Mouse (Mus musculus) liver, adult 2 months (tissue): Measurements from ENCODE around the gene Gm45711. TPM values are rescaled to one million over a fixed set of nuclear protein-coding genes. Genes with fewer than 3 reads are reported as not detected.
A peak's percentile ranks its signal among the peaks of the same experiment; 100 is the strongest.

Source experiments
- DNase-seq: peaks from one replicate; pipeline ENCODE4 v3.0.0-alpha.2; 2011; ENCODE audit warnings: low read depth, low spot score; ENCODE audit errors: extremely low read depth
- H3K27ac ChIP-seq: fragments of 200-500 bp; replicated peaks from 2 replicates; pipeline ENCODE4 v1.5.1; 2012; ENCODE audit warnings: low read depth, mild to moderate bottlenecking, control low read depth, inconsistent platforms, low read length; ENCODE audit not compliant: insufficient read depth
- H3K27me3 ChIP-seq: fragments of 200-500 bp; 2 replicates; pipeline ENCODE4 v1.6.1; 2012; ENCODE audit warnings: mild to moderate bottlenecking, moderate library complexity, low read length, inconsistent platforms; ENCODE audit not compliant: control insufficient read depth, insufficient read depth
- H3K36me3 ChIP-seq: fragments of 200-500 bp; 2 replicates; pipeline ENCODE4 v1.6.1; 2012; ENCODE audit warnings: low read length, inconsistent platforms; ENCODE audit not compliant: control insufficient read depth, insufficient read depth
- H3K4me1 ChIP-seq: fragments of 200-500 bp; 2 replicates; pipeline ENCODE4 v1.6.1; 2011; ENCODE audit warnings: low read length; ENCODE audit not compliant: control insufficient read depth, insufficient read depth
- H3K4me3 ChIP-seq: fragments of 200-500 bp; 2 replicates; pipeline ENCODE4 v1.5.1; 2011; ENCODE audit warnings: low read depth, mild to moderate bottlenecking, control low read depth, low read length, moderate library complexity; ENCODE audit not compliant: insufficient read depth
- H3K79me2 ChIP-seq: fragments of 200-500 bp; 2 replicates; pipeline ENCODE4 v1.6.1; 2012; ENCODE audit warnings: inconsistent platforms, mild to moderate bottlenecking, low read length, moderate library complexity; ENCODE audit not compliant: control insufficient read depth, insufficient read depth
- H3K9ac ChIP-seq: fragments of 200-500 bp; 2 replicates; pipeline ENCODE4 v1.6.1; 2012; ENCODE audit warnings: low read depth, mild to moderate bottlenecking, control low read depth, inconsistent platforms, low read length
- CTCF ChIP-seq: fragments of 200-500 bp; IDR thresholded peaks from 2 replicates; pipeline ENCODE4 v1.5.1; 2011; ENCODE audit warnings: low read depth, low read length, control low read depth
- POLR2A ChIP-seq: fragments of 200-500 bp; IDR thresholded peaks from 2 replicates; pipeline ENCODE4 v1.6.1; 2011; ENCODE audit warnings: low read length, control low read depth; ENCODE audit not compliant: insufficient read depth; ENCODE audit errors: extremely low read depth
- WGBS: fragments of 180-500 bp; shearing (Covaris S2); methylation state at CpG from one replicate; pipeline ENCODE4 v1.1.7; 2018; 5-methylcytosine and 5-hydroxymethylcytosine counted together
- polyA plus RNA-seq: library from polyadenylated mRNA; depleted of rRNA; stranded (reverse); fragments of >200 nt; gene quantifications from 2 replicates; pipeline ENCODE4 v1.2.3, GENCODE M21; 2012; rRNA removed
- total RNA-seq: library from RNA; depleted of rRNA; stranded (reverse); fragments of >200 nt; gene quantifications from 2 replicates; pipeline ENCODE4 v1.2.3, GENCODE M21; 2014; rRNA removed

Gene Gm45711
- total and polyA plus RNA-seq, 2 experiments: not detected

GRCm38 (mm10) chr8:104246621-104247020, 63.3 kb downstream of the Gm45711 start:
- H3K27ac ChIP-seq: no peak overlapping the region
- no peak for TF ChIP-seq CTCF
- TF ChIP-seq POLR2A: no peak
- 89% methylated on average over 4 of the region's 4 CpGs for WGBS

GRCm38 (mm10) chr8:104242038-104242644, 67.7 kb downstream of the Gm45711 start:
- WGBS: 87% methylated on average over 12 of the region's 12 CpGs
- no peak for DNase-seq
- Histone ChIP-seq H3K27me3 (no peaks in the 10 kb centered on the region), H3K4me3 (no peak overlapping the region), H3K79me2 (no peaks in the 10 kb centered on the region), H3K27ac (no peak overlapping the region), H3K4me1 (no peaks in the 10 kb centered on the region), H3K36me3 (peaks cover 22% of the 10 kb centered on the region; the same call in 1 of the 2 replicates), H3K9ac (no peak overlapping the region)
- no peak for TF ChIP-seq CTCF
- no peak for TF ChIP-seq POLR2A

More at GRCm38 (mm10) chr8:104246621-104247020, 63.3 kb downstream of the Gm45711 start:
- H3K36me3 ChIP-seq: peaks cover 2% of the 10 kb centered on the region; the same call in 1 of the 2 replicates
- H3K27me3 ChIP-seq: no peaks in the 10 kb centered on the region
- no peaks in the 10 kb centered on the region for H3K79me2 ChIP-seq
- no peak overlapping the region for H3K4me3 ChIP-seq
- no peak overlapping the region for H3K9ac ChIP-seq
- DNase-seq: no peak
- peaks cover 2% of the 10 kb centered on the region; the same call in 1 of the 2 replicates for H3K4me1 ChIP-seq

GRCm38 (mm10) chr8:104239418-104239861, 70.4 kb downstream of the Gm45711 start:
- no peak overlapping the region for H3K4me3 ChIP-seq
- H3K27me3 ChIP-seq: no peaks in the 10 kb centered on the region
- peak; percentile 36 for DNase-seq
- H3K4me1 ChIP-seq: no peaks in the 10 kb centered on the region
- H3K79me2 ChIP-seq: no peaks in the 10 kb centered on the region
- TF ChIP-seq CTCF: no peak
- no peak for TF ChIP-seq POLR2A
- peaks cover 31% of the 10 kb centered on the region; the same call in 1 of the 2 replicates for H3K36me3 ChIP-seq
- 69% methylated on average over 10 of the region's 10 CpGs for WGBS
- no peak overlapping the region for H3K27ac ChIP-seq
- H3K9ac ChIP-seq: no peak overlapping the region

GRCm38 (mm10) chr8:104234573-104234972, 75.3 kb downstream of the Gm45711 start:
- H3K27ac ChIP-seq: no peak overlapping the region
- no peaks in the 10 kb centered on the region for H3K4me1 ChIP-seq
- no peak for DNase-seq
- TF ChIP-seq CTCF: no peak
- TF ChIP-seq POLR2A: no peak
- no peak overlapping the region for H3K9ac ChIP-seq
- no peak overlapping the region for H3K4me3 ChIP-seq
- H3K27me3 ChIP-seq: no peaks in the 10 kb centered on the region
- peaks cover 42% of the 10 kb centered on the region; the same call in 1 of the 2 replicates for H3K36me3 ChIP-seq
- WGBS: 76% methylated on average over 6 of the region's 6 CpGs
- H3K79me2 ChIP-seq: no peaks in the 10 kb centered on the region

- H3K36me3 ChIP-seq: peaks cover 49% of the 10 kb centered on the region
- no peaks in the 10 kb centered on the region for H3K4me1 ChIP-seq
- H3K4me3 ChIP-seq: no peak overlapping the region
- no peaks in the 10 kb centered on the region for H3K79me2 ChIP-seq
- H3K9ac ChIP-seq: no peak overlapping the region
- DNase-seq: peak; percentile 12
- no peaks in the 10 kb centered on the region for H3K27me3 ChIP-seq
- TF ChIP-seq CTCF (no peak), POLR2A (no peak)
- no peak overlapping the region for H3K27ac ChIP-seq
- 94% methylated on average over 5 of the region's 5 CpGs for WGBS
Measured at GRCm38 (mm10) chr8:104232919-104233318, 77.0 kb downstream of the Gm45711 start.

GRCm38 (mm10) chr8:104232039-104232438, 77.8 kb downstream of the Gm45711 start:
- Histone ChIP-seq H3K27ac (no peak overlapping the region), H3K4me1 (no peaks in the 10 kb centered on the region), H3K27me3 (no peaks in the 10 kb centered on the region), H3K79me2 (no peaks in the 10 kb centered on the region), H3K4me3 (no peak overlapping the region), H3K9ac (no peak overlapping the region), H3K36me3 (peaks cover 55% of the 10 kb centered on the region)
- 98% methylated on average over 4 of the region's 4 CpGs for WGBS
- TF ChIP-seq POLR2A: no peak
- TF ChIP-seq CTCF: no peak
- no peak for DNase-seq

Other genes with a start within 250 kb of the Gm45711 start
- gene Cdh5, start 208.5 kb downstream of the Gm45711 start, total RNA-seq: 14.9 and 16.6 TPM in 2 replicates
- gene Cdh5, start 208.5 kb downstream of the Gm45711 start, polyA plus RNA-seq: 14.9 and 21.5 TPM in 2 replicates
- gene Bean1, start 139.6 kb downstream of the Gm45711 start, total RNA-seq: not detected in 2 replicates
- gene Bean1, start 139.6 kb downstream of the Gm45711 start, polyA plus RNA-seq: not detected in 2 replicates
- gene Tk2, start 61.5 kb downstream of the Gm45711 start, total RNA-seq: 14.5 and 16.6 TPM in 2 replicates
- gene Tk2, start 61.5 kb downstream of the Gm45711 start, polyA plus RNA-seq: 14.4 and 18.8 TPM in 2 replicates
- 1.9 and 2.1 TPM in 2 replicates for gene Cklf, start 59.2 kb downstream of the Gm45711 start, total RNA-seq
- 1.4 and 2.0 TPM in 2 replicates for gene Cklf, start 59.2 kb downstream of the Gm45711 start, polyA plus RNA-seq
- not detected in 2 replicates for gene Cmtm2a, start 16.9 kb downstream of the Gm45711 start, total RNA-seq
- gene Cmtm2a, start 16.9 kb downstream of the Gm45711 start, polyA plus RNA-seq: not detected in 2 replicates
- gene Cmtm1, start 64 bp upstream of the Gm45711 start, total RNA-seq: not detected in 2 replicates
- gene Cmtm1, start 64 bp upstream of the Gm45711 start, polyA plus RNA-seq: not detected in 2 replicates
- not detected in 2 replicates for gene Gm11020, start 11.5 kb upstream of the Gm45711 start, total RNA-seq
- gene Gm11020, start 11.5 kb upstream of the Gm45711 start, polyA plus RNA-seq: not detected in 2 replicates
- not detected in 2 replicates for gene Cmtm2b, start 12.1 kb upstream of the Gm45711 start, total RNA-seq
- gene Cmtm2b, start 12.1 kb upstream of the Gm45711 start, polyA plus RNA-seq: not detected in 2 replicates
- gene Cmtm3, start 29.3 kb upstream of the Gm45711 start, total RNA-seq: 6.3 and 8.1 TPM in 2 replicates
- 12.1 and 24.6 TPM in 2 replicates for gene Cmtm3, start 29.3 kb upstream of the Gm45711 start, polyA plus RNA-seq
- gene Cmtm4, start 85.7 kb upstream of the Gm45711 start, total RNA-seq: 9.8 and 15.2 TPM in 2 replicates
- 10.0 and 12.7 TPM in 2 replicates for gene Cmtm4, start 85.7 kb upstream of the Gm45711 start, polyA plus RNA-seq
- gene Dync1li2, start 133.0 kb upstream of the Gm45711 start, total RNA-seq: 13.8 and 15.4 TPM in 2 replicates
- 5.7 and 6.3 TPM in 2 replicates for gene Dync1li2, start 133.0 kb upstream of the Gm45711 start, polyA plus RNA-seq
- gene Terb1, start 199.8 kb upstream of the Gm45711 start, total RNA-seq: not detected in 2 replicates
- not detected in 2 replicates for gene Terb1, start 199.8 kb upstream of the Gm45711 start, polyA plus RNA-seq
- 23.9 and 30.1 TPM in 2 replicates for gene Nae1, start 224.6 kb upstream of the Gm45711 start, total RNA-seq
- 4.5 and 7.3 TPM in 2 replicates for gene Nae1, start 224.6 kb upstream of the Gm45711 start, polyA plus RNA-seq
- gene Car7, start 224.6 kb upstream of the Gm45711 start, total RNA-seq: 1.0 and 1.2 TPM in 2 replicates
- gene Car7, start 224.6 kb upstream of the Gm45711 start, polyA plus RNA-seq: 1.8 and 2.6 TPM in 2 replicates